Mouse (Mus musculus) gastrocnemius, postnatal 25 days (tissue): Measurements from ENCODE around the gene Gm31571. TPM values are rescaled to one million over a fixed set of nuclear protein-coding genes. Genes with fewer than 3 reads are reported as not detected.
"Not testable (repeated sequence)": the region's sequence is repeated elsewhere in the genome, so short reads cannot be mapped to it uniquely, and the experiment has no call there.

ENCODE experiments used
- DNase-seq: peaks from one replicate; pipeline ENCODE4 v3.0.0; 2022
- long read RNA-seq, 2 experiments: library from polyadenylated mRNA; stranded (forward); transcript quantifications; one replicate each; pipeline ENCODE4 v2.0.0; 2021
- total RNA-seq, 2 experiments: library from RNA; stranded (reverse); gene quantifications; 1 replicate in 1 of 2; 2 replicates in 1 of 2; pipeline ENCODE4 v1.2.3; 2021

Gene Gm31571
- not detected for total RNA-seq
- long read RNA-seq, experiment 1: 0 reads
- long read RNA-seq, experiment 2: 0 reads

DNA sequence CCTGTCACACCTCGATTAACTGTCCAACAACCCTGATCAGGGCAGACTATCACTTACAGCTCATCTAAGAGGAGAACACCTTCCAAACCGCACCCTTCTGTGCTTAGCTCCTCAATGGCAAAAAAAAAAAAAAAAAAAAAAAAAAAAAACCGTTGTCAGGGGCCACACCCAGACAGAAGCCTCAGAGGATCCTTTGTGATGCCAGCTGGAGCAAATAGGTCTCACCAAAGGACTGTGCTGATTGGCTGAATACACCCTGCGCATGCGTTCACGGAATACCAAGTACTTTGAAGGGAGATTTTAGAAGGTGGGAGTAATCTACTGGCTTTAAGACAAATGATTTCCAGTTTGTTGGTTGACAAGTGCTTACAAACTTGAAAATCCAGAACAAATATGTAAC is at the start of gene Gm31571:
TSS of gene Gm31571 (minus strand) at position 101 of the 400 bp plus-strand sequence.
- not testable (repeated sequence) for DNase-seq
